Mouse (Mus musculus) 416B (cell line): ENCODE data around the gene Gm20388.

ENCODE experiments used
- DNase-seq: peaks from one replicate; pipeline ENCODE4 v3.0.0; 2011; ENCODE audit warnings: low read depth

The Gm20388 gene

GRCm38 (mm10) chr8:123761883-123762270, 3851.2 kb downstream of the Gm20388 start:
- no peak for DNase-seq

GRCm38 (mm10) chr8:123763355-123763754, 3852.7 kb downstream of the Gm20388 start:
- peak; percentile 85 for DNase-seq

GRCm38 (mm10) chr8:123764671-123765070, 3854.0 kb downstream of the Gm20388 start:
- no peak for DNase-seq

- no peak for DNase-seq
Observed at GRCm38 (mm10) chr8:123766516-123766915, 3855.9 kb downstream of the Gm20388 start.

- DNase-seq: no peak
Observed at GRCm38 (mm10) chr8:123767874-123768273, 3857.2 kb downstream of the Gm20388 start.

GRCm38 (mm10) chr8:123768492-123769356, 3858.1 kb downstream of the Gm20388 start:
- peak; percentile 47 for DNase-seq

GRCm38 (mm10) chr8:123773468-123773867, 3862.8 kb downstream of the Gm20388 start:
- DNase-seq: no peak

- no peak for DNase-seq
Observed at GRCm38 (mm10) chr8:123774491-123774890, 3863.8 kb downstream of the Gm20388 start.

- no peak for DNase-seq
Observed at GRCm38 (mm10) chr8:123777319-123777718, 3866.7 kb downstream of the Gm20388 start.

- no peak for DNase-seq
Observed at GRCm38 (mm10) chr8:123780471-123780870, 3869.8 kb downstream of the Gm20388 start.

- DNase-seq: no peak
Observed at GRCm38 (mm10) chr8:123781256-123781655, 3870.6 kb downstream of the Gm20388 start.

- DNase-seq: peak; percentile 82
Observed at GRCm38 (mm10) chr8:123783525-123784249, 3873.0 kb downstream of the Gm20388 start.

- DNase-seq: no peak
Observed at GRCm38 (mm10) chr8:123786166-123786565, 3875.5 kb downstream of the Gm20388 start.

GRCm38 (mm10) chr8:123786644-123787043, 3876.0 kb downstream of the Gm20388 start:
- DNase-seq: peak; percentile 51

GRCm38 (mm10) chr8:123787254-123787897, 3876.7 kb downstream of the Gm20388 start:
- DNase-seq: peak; percentile 61

- DNase-seq: no peak
Observed at GRCm38 (mm10) chr8:123788416-123789170, 3878.0 kb downstream of the Gm20388 start.

GRCm38 (mm10) chr8:123789461-123789860, 3878.8 kb downstream of the Gm20388 start:
- no peak for DNase-seq

- DNase-seq: peak; percentile 82
Observed at GRCm38 (mm10) chr8:123789970-123790369, 3879.3 kb downstream of the Gm20388 start.

- no peak for DNase-seq
Observed at GRCm38 (mm10) chr8:123791101-123791844, 3880.6 kb downstream of the Gm20388 start.

- no peak for DNase-seq
Observed at GRCm38 (mm10) chr8:123791845-123792225, 3881.2 kb downstream of the Gm20388 start.

- DNase-seq: no peak
Observed at GRCm38 (mm10) chr8:123793900-123794299, 3883.3 kb downstream of the Gm20388 start.
